Mouse (Mus musculus) thymus, postnatal 36 days (tissue): ENCODE measurements at regions not wholly inside any gene's neighbourhood (a gene's known extent, or its start where the extent isn't known, plus 50 kb on each side); places are given as distances from the start of the nearest gene placed in this dataset.

Source experiments
- DNase-seq, 2 experiments: peaks; one replicate each; pipeline ENCODE4 v3.0.0; 2022; ENCODE audit warnings: mixed read lengths in 2 of 2

DNA sequence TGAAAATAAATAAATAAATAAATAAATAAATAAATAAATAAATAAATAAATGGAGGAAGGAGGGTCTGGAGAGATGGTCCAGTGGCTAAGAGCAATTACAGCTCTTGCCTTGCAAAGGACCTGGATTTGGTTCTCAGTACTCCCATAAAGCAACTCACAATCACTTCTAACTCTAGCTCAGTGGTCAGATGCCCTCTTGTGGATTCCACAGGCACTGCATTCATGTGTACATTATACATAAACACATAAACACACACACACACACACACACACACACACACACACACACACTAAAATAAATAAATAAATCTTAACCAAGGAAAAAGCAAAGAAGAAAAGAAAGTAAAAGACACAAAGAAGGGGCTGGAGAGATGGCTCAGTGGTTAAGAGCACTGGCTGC is 74.2 kb upstream of the Dhx40 start:
- DNase-seq: no peak

DNA sequence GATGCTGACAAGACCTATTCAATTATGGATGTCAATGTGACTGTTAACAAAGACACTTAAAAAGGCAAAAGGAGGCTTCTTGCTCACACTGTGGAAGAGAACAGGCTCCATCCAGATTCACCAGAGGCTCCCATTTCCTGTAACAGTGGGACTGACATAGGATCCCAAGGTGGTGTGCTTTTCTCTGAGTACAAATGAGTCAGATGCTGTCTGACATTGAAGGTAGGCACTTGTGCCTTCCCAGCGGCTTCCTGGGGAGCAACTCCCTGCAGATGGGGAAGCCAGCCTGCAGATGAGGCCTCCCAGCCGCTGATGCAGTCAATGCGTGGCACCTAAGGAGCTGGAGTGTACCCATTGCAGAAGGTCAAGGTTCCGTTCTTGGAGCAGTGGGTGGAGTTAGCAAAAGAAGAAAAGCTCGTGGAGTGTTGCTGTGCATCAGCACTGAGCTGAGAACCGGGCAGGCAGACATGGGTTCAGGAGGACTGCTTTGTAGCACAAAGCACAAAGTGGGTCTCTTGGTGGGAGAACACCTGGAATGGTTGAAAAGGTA is 71.9 kb upstream of the Dhx40 start:
- DNase-seq: peak; percentile 14 to 27

- DNase-seq: no peak
These were observed 71.0 kb upstream of the Dhx40 start for GRCm38 (mm10) chr11:86878327-86879065.

DNA sequence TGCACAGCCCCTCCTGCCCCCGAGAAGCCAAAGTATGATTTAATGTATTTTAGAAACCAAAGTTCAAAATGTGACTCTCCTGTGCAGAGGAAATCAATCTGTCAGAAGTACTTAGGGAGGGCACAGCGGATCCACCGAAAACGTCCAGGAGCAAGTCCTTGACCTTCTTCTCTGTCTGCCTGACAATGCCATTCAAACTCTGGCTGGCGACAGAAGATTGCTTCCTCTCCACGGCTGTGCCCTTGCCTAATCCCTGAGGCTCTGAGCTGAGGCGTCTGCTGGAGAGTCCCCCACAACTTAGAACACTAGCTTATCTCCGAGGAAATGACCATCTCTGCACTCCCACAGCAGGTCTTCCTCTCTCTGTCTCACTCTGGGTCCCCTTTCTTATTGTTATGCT is 69.0 kb upstream of the Dhx40 start:
- no peak for DNase-seq

GRCm38 (mm10) chr11:86875738-86876137 is 68.2 kb upstream of the Dhx40 start:
- DNase-seq: no peak

DNA sequence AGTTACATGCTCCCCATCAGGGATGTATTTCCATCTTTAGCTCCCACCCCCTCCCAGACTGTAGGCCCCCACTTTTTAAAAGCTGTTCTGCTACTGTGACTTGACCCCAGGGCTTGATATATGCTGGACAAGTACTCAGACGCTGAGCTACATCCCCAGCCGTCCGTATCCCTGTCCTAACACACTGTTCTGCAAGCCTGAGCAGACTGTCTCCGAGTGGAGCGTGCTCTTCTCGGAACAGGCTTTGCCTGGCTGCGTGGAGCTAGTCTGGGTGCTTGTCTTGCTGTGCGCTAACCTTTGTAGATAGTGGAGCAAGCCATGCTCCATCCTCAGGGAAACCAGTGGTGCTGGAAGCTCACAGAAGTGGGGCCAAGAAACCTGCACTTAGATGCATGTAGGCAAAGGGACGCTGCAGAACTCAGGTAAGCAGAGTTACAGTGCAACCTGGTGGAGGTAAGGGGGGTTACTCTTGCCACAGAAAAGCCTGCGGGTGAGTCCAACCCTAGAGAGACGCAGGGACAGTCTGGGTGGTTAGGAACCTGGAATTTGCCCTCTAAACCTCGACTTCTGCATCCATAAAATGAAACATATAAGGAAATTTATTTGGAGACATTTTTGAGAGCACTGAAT is 67.2 kb upstream of the Dhx40 start:
- no peak for DNase-seq

DNA sequence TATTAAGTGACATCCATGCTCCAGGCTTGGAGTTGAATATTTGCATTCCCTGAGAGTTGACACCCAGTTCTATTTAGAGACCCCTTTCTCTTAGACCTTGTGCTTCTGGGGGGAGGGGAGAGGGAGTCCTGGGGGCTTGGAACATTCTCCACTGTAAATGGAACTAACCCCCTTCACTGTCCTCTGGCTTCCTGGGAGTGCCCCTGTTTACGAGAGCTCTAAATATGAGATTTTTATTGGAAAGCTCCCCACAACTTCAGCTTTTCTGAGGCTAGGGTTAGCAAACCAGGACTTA is 65.8 kb upstream of the Dhx40 start:
- no peak for DNase-seq

GRCm38 (mm10) chr11:86872537-86873405 is 65.2 kb upstream of the Dhx40 start:
- no peak for DNase-seq

DNA sequence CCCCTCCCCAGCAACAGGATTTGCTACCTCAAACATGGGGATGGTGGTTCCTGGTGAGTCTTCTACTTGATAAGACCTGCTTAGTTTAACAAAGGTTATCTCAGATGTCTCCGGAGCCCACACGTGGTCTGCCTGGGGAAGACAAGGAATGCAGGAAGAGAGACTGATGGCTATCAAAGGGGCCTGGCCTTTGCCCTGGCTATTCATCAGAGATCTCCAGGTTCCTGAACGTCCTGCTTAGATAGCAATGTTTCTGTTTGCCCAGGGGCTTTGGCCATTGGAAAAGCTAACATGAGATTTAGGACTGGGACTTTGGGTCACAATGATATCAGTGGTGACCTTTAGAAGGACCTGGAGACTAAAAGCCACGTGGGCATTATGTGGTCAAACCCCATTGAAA is 64.2 kb upstream of the Dhx40 start:
- DNase-seq: no peak

GRCm38 (mm10) chr11:86870486-86871165 is 63.1 kb upstream of the Dhx40 start:
- DNase-seq: no peak

GRCm38 (mm10) chr11:86866931-86867330 is 59.4 kb upstream of the Dhx40 start:
- DNase-seq: no peak

GRCm38 (mm10) chr11:86859864-86860528 is 52.5 kb upstream of the Dhx40 start:
- DNase-seq: no peak

DNA sequence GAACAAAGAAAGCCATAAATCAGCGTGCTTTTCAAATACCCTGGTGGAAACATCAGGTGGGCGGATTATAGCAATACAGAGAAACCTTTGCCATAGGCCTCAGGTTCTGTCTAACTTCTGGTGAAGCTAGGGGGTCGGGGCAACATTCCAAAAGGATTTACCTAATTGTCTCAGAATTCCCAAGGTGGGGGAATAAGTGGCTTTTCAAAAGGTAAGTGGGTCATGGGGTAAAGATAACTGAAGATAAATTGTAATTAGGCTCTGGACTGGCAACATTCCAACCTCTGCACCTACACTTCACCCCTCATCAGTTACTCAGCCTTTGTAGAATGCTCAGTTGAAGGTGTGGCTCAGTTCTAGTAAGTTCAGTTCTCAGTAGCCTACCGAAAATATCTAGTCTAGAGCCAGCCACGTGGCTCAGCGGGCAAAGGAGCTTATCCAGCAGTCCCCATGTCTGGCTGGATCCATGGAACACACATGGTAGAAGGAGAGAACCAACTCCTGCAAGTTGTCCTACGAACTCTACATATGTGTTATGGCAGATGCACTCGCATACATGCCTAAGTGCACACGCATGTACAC is 51.8 kb upstream of the Dhx40 start:
- no peak for DNase-seq

DNA sequence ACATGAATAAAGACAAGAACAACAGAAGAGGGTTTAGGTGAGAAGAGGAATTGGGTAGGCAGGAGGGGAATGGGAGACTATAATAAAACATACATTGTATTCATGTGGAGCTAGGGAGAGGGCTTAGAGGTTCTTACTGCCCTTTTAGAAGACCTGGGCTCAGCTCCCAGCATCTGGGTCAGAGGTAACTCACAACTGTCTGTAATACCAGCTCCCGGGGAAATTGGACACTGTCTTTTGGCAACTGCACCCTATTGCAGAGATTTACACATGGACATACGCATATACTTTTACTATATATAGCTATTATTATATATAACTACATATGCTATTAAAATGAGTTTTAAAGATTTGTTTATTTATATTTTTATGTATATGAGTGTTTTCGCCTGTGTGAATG is 50.7 kb upstream of the Dhx40 start:
- no peak for DNase-seq
